Mouse (Mus musculus) heart, embryonic 11.5 days (tissue): ENCODE results near the gene Rnase11. TPM values are rescaled to one million over a fixed set of nuclear protein-coding genes. Genes with fewer than 3 reads are reported as not detected.

Source experiments
- ATAC-seq: fragments of 200-750 bp; cut with Nextera tagmentation; replicated peaks from 2 replicates; pipeline ENCODE4 v1.8.0; 2017; ENCODE audit warnings: moderate library complexity; ENCODE audit not compliant: insufficient number of reproducible peaks, low FRiP score, low TSS enrichment
- H3K27ac ChIP-seq: fragments of 300-500 bp; sonication (generic); 2 replicates; pipeline ENCODE4 v1.5.1; 2014; ENCODE audit warnings: mild to moderate bottlenecking, low read depth, low read length
- H3K27me3 ChIP-seq: fragments of 300-500 bp; sonication (generic); 2 replicates; pipeline ENCODE4 v1.6.1; 2014; ENCODE audit warnings: mild to moderate bottlenecking, low read length, mixed read lengths; ENCODE audit not compliant: control insufficient read depth, insufficient read depth
- H3K36me3 ChIP-seq: fragments of 300-500 bp; sonication (generic); 2 replicates; pipeline ENCODE4 v1.6.1; 2014; ENCODE audit warnings: mild to moderate bottlenecking, low read length, moderate library complexity, mixed read lengths; ENCODE audit not compliant: control insufficient read depth, insufficient read depth
- H3K4me1 ChIP-seq: fragments of 300-500 bp; sonication (generic); 2 replicates; pipeline ENCODE4 v1.6.1; 2014; ENCODE audit warnings: low read length; ENCODE audit not compliant: control insufficient read depth, insufficient read depth
- H3K4me2 ChIP-seq: fragments of 300-500 bp; sonication (generic); 2 replicates; pipeline ENCODE4 v1.6.1; 2014; ENCODE audit warnings: mild to moderate bottlenecking, moderate library complexity
- H3K4me3 ChIP-seq: fragments of 300-500 bp; sonication (generic); 2 replicates; pipeline ENCODE4 v1.5.1; 2014; ENCODE audit warnings: low read depth, low read length
- H3K9ac ChIP-seq: fragments of 300-500 bp; sonication (generic); 2 replicates; pipeline ENCODE4 v1.6.1; 2014; ENCODE audit warnings: mild to moderate bottlenecking, low read depth, low read length, moderate library complexity
- H3K9me3 ChIP-seq: fragments of 300-500 bp; sonication (generic); replicated peaks from 2 replicates; pipeline ENCODE4 v1.6.1; 2016; ENCODE audit warnings: low read length; ENCODE audit not compliant: control insufficient read depth
- WGBS: fragments of 180-500 bp; shearing (Covaris S2); extraction: QIAGEN DNeasy Blood & Tissue Kit; methylation state at CpG from one replicate; pipeline ENCODE4 v1.1.7; 2014; ENCODE audit not compliant: insufficient replicate concordance; 5-methylcytosine and 5-hydroxymethylcytosine counted together
- polyA plus RNA-seq: library from polyadenylated mRNA; unstranded; fragments of >200 nt; fragmentation: Nextera tagmentation; extraction: Ambion mirVana; gene quantifications from 2 replicates; pipeline ENCODE4 v1.2.1, GENCODE M21; 2014

The Rnase11 gene
- polyA plus RNA-seq, 1 experiment from 2014 or later, result not detected

DNA sequence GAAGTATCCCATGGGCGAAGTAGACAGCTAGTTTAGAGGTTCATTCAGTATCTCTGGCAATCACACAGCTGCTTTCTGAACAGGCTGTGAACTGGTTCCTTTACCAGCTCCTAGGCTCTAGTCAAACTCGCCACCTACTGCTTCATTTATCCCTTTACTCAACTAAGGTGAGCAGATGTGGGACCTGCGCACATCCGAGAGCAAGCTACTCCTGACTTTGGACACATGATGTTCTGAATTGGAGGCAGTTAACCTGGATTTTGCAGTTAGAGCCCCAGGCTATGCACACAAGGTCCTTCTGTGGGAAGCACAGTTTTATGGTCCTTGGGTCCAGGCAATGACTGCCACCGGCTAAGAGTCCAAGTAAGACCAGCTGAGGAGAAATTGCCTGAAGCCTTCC, 10.8 kb upstream of the Rnase11 start:
- ATAC-seq, result no peak
- Histone ChIP-seq H3K4me1 (no peaks in the 10 kb centered on the region; the same call in 1 of the 2 replicates), H3K4me2 (no peak overlapping the region), H3K9me3 (no peaks in the 10 kb centered on the region), H3K27ac (no peak overlapping the region), H3K9ac (no peak overlapping the region), H3K27me3 (no peaks in the 10 kb centered on the region), H3K4me3 (no peak overlapping the region), H3K36me3 (no peaks in the 10 kb centered on the region)
- WGBS, result 82% methylated on average over 5 of the region's 5 CpGs

DNA sequence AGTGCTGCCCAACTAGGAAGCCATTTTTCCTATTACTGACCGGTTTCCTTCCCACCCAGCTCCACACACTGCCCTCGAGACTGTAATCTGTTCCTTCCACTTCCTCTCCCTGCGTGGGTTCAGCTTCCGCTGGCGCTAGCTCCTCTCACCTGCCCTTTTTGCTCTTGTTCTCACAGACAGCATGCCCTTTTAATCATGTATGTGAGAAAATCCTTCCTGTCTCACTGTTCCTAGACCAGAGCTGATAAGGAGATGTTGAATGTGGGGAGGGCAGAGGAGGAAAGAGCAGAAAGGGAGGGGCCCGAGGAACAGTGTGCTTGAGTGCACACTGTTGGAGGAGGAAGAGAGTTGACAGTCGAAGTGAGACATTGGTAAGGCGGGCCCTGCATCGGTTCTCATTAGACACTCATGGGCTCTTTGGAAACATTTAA, 7.5 kb upstream of the Rnase11 start, which contains the start of gene Rnase12:
Gene Rnase12 (minus strand): TSS at position 261 of the 431 bp plus-strand sequence.
- H3K27me3 ChIP-seq, result no peaks in the 10 kb centered on the region
- H3K27ac ChIP-seq, result no peak within 1 kb of the TSS
- ATAC-seq, result peak; percentile 49; the same call in 1 of the 2 replicates
- no peak within 1 kb of the TSS for H3K4me3 ChIP-seq
- H3K4me2 ChIP-seq, result 0 out of 2 replicates have a peak within 1 kb of the TSS, but pooled peaks have one; percentile 1
- 44% methylated on average over 9 of the region's 9 CpGs for WGBS
- H3K9me3 ChIP-seq, result no peaks in the 10 kb centered on the region
- no peaks in the 10 kb centered on the region for H3K36me3 ChIP-seq
- no peaks in the 10 kb centered on the region; the same call in none of the 2 replicates for H3K4me1 ChIP-seq
- no peak within 1 kb of the TSS for H3K9ac ChIP-seq

DNA sequence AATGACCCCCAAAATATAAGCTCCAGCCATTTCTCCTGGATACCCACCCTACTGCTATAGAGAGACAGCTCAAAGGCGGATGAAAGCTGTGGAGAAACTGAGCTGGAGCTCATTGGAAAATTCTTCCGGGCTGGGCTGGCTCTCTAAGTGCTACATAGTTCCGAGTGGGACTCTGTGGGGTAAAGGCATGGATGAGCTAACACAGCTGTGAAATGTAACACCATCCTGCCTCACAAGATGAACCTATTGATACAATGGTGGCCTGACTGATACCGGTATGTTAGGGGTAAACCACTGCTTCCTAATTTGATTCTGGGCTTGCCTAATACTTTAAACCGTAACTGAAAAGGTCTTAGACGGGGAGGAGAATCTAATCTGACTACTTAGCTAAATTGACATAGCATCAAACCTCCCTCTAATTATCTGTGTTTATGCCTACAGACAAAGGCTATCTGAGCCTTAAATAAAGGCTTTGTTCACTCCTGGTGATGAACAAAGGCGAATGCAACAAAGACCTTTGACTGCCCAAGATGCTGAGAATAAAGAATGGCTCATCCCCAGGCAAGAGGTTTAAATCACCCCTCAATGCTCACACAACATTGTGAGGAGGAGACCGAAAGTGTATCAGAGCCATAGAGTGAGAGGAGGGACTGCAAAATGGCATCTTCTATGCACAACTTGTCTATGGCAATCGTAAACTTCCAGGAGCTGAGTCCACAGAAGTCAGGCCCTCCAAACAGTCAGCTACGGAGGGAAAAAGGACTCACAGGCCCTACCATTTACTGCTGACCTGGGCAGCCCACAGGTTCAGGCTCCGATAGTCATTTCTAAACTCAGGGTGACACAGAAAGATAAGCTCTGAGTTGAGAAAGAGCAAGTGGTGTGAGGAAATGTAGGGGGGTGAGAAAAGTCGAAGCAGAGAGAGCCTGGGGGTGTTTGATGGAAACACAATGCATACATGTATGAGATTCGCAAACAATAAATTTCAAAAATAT, 4.6 kb upstream of the Rnase11 start:
- H3K4me2 ChIP-seq, result no peak overlapping the region
- H3K4me1 ChIP-seq, result no peaks in the 10 kb centered on the region; the same call in none of the 2 replicates
- no peaks in the 10 kb centered on the region for H3K9me3 ChIP-seq
- no peak overlapping the region for H3K9ac ChIP-seq
- H3K27me3 ChIP-seq, result no peaks in the 10 kb centered on the region
- H3K36me3 ChIP-seq, result no peaks in the 10 kb centered on the region
- no peak overlapping the region for H3K4me3 ChIP-seq
- no peak overlapping the region for H3K27ac ChIP-seq
- WGBS, result 65% methylated on average over 13 of the region's 13 CpGs
- no peak for ATAC-seq

DNA sequence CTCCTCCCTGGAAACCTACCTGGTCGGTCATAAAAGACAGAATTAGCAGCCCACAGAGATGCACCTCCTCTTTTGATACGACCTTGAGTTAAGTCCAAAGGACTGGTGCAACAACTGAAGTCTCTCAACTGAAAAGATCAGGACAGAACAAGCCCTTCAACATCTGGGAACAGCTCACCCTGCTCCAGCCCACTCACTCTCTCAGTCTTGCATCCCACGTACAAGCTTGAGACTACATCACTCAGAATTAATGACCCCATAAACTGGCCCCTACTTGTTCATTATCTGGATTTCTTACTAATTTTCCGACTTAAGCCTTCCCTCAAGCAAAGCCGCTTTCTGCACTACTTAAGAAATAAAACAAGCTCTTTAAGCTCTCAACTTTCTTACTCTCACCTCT, 3.2 kb upstream of the Rnase11 start:
- no peak overlapping the region for H3K4me2 ChIP-seq
- H3K9me3 ChIP-seq, result no peaks in the 10 kb centered on the region
- 79% methylated on average over 5 of the region's 5 CpGs for WGBS

DNA sequence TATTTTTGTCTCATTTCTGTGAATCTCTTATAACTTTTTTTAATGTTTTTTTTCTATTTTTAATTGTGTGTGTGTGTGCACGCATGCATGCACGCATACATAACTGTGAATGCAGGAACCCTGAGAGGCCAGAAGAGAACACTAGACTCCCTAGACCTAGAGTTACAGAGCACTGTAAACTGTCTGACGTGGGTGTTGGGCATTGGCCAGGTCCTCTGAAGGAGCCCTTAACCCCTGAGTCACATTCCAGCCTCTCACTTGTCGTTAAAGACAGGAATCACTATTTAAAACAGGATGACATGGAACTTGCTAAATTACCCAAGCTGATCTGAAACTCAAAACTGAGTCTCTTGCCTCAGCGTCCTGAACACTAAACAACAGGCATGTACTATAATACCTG, 2.0 kb upstream of the Rnase11 start:
- Histone ChIP-seq H3K9ac (no peak overlapping the region), H3K4me3 (no peak overlapping the region), H3K27me3 (no peaks in the 10 kb centered on the region), H3K4me2 (no peak overlapping the region), H3K9me3 (no peaks in the 10 kb centered on the region), H3K4me1 (no peaks in the 10 kb centered on the region; the same call in 1 of the 2 replicates), H3K27ac (no peak overlapping the region), H3K36me3 (no peaks in the 10 kb centered on the region)
- 63% methylated on average over 5 of the region's 5 CpGs for WGBS
- ATAC-seq, result no peak

More for the DNA sequence above, 3.2 kb upstream of the Rnase11 start:
- Histone ChIP-seq H3K27me3 (no peaks in the 10 kb centered on the region), H3K4me1 (no peaks in the 10 kb centered on the region; the same call in none of the 2 replicates), H3K36me3 (no peaks in the 10 kb centered on the region), H3K4me3 (no peak overlapping the region), H3K9ac (no peak overlapping the region), H3K27ac (no peak overlapping the region)
- no peak for ATAC-seq

GRCm38 (mm10) chr14:51047846-51048245, 2.1 kb downstream of the Rnase11 start:
- WGBS, result 41% methylated on average over 5 of the region's 5 CpGs
- Histone ChIP-seq H3K36me3 (no peaks in the 10 kb centered on the region), H3K4me2 (no peak overlapping the region), H3K27me3 (no peaks in the 10 kb centered on the region), H3K27ac (no peak overlapping the region), H3K4me3 (no peak overlapping the region), H3K9ac (no peak overlapping the region), H3K9me3 (no peaks in the 10 kb centered on the region), H3K4me1 (no peaks in the 10 kb centered on the region)
- ATAC-seq, result no peak

DNA sequence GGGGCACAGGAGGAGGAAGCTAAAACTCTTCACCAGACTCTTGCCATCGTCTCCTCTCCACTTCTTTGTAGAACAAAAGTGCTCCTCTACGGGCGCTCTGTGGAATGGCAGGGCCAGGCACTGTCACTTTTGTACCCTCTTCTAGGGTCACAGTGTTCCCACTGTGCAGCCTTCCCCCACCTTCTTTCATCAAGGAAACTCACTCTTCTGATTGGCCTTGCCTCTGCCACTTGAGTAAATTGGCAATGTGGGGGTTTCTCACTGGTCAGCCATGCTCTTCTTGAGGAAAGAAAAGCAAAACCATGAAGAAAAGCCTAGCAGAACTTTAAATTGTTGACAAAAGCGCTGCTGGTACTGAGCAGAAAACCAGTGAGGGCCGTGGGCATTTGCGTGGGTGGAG, 8.2 kb downstream of the Rnase11 start, which contains the start of gene Rnase9:
Gene Rnase9 (minus strand): TSS at position 101 of the 400 bp plus-strand sequence.
- no peak within 1 kb of the TSS for H3K27ac ChIP-seq
- ATAC-seq, result no peak
- H3K9me3 ChIP-seq, result no peaks in the 10 kb centered on the region
- WGBS, result 75% methylated on average over 6 of the region's 6 CpGs
- no peaks in the 10 kb centered on the region for H3K4me1 ChIP-seq
- H3K4me3 ChIP-seq, result no peak within 1 kb of the TSS
- no peak within 1 kb of the TSS for H3K9ac ChIP-seq
- H3K4me2 ChIP-seq, result no peak within 1 kb of the TSS
- no peaks in the 10 kb centered on the region for H3K27me3 ChIP-seq
- no peaks in the 10 kb centered on the region for H3K36me3 ChIP-seq

GRCm38 (mm10) chr14:51036214-51036613, 13.7 kb downstream of the Rnase11 start:
- Histone ChIP-seq H3K27me3 (no peaks in the 10 kb centered on the region), H3K4me2 (no peak overlapping the region), H3K27ac (no peak overlapping the region), H3K4me1 (no peaks in the 10 kb centered on the region), H3K9ac (no peak overlapping the region), H3K4me3 (no peak overlapping the region), H3K36me3 (no peaks in the 10 kb centered on the region), H3K9me3 (no peaks in the 10 kb centered on the region)
- WGBS, result 73% methylated on average over 4 of the region's 4 CpGs
- ATAC-seq, result no peak
